Mouse (Mus musculus) E14TG2a.4 (cell line): ENCODE results near the gene Kcnh8.

Experiments
- CTCF ChIP-seq: conservative IDR thresholded peaks from 2 replicates; pipeline ENCODE4 v1.5.1; 2014; ENCODE audit warnings: low read length
- NANOG ChIP-seq: IDR thresholded peaks from 2 replicates; pipeline ENCODE4 v1.6.1; 2014; ENCODE audit warnings: borderline replicate concordance, low read length, mixed read lengths

GRCm38 (mm10) chr17:52788151-52788550 lies 185.6 kb downstream of the Kcnh8 start:
- TF ChIP-seq CTCF, result no peak
- no peak for TF ChIP-seq NANOG
